Mouse (Mus musculus) embryo, embryonic 11 days (tissue): ENCODE measurements around the gene Mllt10.
"Not testable (repeated sequence)": the region's sequence is repeated elsewhere in the genome, so short reads cannot be mapped to it uniquely, and the experiment has no call there.

ENCODE experiments used
- DNase-seq: peaks from one replicate; pipeline ENCODE4 v3.0.0-alpha.2; 2015

Mllt10 gene

DNA sequence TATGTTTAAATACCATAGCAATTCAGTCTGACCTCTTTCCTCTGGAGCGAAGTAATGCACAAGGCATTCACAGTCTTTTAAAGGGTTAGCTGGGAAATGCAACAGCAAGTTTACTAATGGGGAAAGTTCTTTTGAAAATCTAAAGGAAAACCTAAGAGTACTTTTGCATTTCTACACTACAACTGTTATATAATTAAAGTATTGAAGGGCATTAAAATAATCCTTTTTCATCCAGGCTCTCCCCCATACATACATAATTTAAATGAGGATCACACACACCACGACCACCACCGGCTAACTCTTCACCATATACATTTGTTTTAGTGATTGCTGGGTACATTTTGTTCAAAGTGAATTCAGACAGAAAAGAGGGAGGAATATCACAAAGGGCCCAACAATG lies 2.5 kb upstream of the Mllt10 start:
- DNase-seq: peak; percentile 37

- peak; percentile 57 for DNase-seq
Observed at GRCm38 (mm10) chr2:18053243-18053950, 1.6 kb upstream of the Mllt10 start.

DNA sequence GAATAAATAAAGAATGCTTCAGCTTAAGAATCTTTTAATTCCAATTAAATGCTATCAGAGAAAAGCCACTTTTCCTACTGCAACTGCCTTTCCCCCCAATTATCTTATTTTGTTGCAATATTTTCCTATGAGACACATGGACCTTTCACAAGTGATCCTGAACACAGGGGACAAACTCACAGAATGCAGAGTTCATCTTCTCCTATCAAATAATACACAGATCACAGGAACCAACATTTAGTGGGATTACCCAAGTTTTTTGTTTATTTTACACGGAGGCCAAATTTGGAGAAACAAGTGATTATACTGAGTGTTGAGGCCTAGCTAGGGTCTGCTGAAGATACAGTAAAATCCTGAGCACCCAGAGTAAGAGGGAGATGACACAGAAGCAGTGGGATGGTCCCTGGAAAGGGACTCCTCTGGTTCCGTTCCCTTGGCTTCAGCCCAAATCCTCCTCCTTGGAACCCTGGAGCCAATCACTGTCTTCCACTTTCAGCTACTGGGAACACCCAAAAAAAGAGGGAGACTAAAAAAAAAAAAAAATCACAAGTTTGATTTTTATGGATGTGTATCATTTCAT lies 996 bp upstream of the Mllt10 start:
- peak; percentile 41 for DNase-seq

- DNase-seq: peak; percentile 99
Observed at GRCm38 (mm10) chr2:18055929-18056785, 1.1 kb downstream of the Mllt10 start.

DNA sequence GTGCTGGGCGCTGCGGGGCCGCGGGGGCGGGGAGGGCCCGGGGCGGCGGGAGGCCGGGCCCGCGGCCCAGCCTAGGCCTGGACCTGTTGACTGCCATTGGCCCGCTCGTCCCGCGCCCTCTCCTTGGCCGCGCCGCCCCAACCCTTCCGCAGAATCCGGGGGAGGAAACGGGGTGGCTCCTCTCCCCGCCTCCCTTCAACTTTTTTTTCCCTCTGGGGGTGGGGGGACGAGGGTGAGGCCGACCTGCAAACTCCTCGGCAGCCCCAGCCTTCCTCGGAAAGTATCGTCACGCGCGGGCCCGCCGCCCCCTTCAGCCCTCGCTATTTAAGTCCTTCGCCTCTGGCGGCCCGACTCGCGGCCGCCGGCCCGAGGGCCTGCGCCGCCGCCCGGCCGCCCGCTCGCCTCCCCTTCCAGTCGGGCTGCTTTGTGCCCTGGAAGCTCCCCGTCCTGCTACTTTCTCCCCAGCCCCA lies 1.8 kb downstream of the Mllt10 start:
- peak; percentile 96 for DNase-seq

DNA sequence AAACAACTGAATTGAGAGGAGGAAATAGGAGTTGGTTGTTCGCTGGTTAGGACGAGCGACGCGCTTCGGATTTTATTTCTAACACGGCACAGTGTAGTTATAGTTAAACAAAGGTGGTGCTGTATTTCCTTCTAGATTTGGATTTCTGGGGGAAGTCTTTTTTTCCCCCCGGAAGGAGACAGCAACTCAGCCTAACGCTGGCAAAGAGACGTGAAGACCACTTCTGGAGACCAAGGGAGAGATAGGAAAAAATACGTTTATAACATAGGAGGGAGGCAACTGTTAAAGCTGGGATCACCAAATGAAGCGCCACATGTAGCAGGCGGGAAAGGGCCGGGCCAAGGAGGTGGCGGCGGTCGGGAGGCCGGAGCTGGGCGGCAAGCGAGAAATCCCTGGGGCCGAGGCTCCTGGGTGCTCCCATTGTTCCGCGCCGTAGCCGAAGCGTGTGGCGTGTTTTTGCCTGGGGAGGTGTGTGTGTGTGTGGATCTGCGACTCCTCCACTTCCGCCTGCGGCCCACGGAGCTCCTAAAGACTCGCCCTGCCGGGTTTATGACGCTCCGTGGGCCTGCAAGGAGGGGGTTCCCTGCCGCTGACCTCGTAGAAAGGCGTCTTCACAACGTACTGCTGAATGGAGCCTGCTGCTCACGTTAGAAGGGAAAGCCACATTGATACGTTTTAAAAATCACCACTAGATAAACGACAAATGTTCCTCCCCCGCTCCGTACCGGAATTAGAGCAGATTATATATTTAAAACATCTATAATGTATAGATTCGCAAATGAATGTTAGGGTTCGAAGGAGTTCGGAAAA lies 2.5 kb downstream of the Mllt10 start:
- peak; percentile 73 for DNase-seq

- peak; percentile 49 for DNase-seq
Observed at GRCm38 (mm10) chr2:18058146-18058708, 3.2 kb downstream of the Mllt10 start.

GRCm38 (mm10) chr2:18059063-18059462 lies 4.0 kb downstream of the Mllt10 start:
- DNase-seq: peak; percentile 34

GRCm38 (mm10) chr2:18059891-18060290 lies 4.9 kb downstream of the Mllt10 start:
- peak; percentile 27 for DNase-seq

DNA sequence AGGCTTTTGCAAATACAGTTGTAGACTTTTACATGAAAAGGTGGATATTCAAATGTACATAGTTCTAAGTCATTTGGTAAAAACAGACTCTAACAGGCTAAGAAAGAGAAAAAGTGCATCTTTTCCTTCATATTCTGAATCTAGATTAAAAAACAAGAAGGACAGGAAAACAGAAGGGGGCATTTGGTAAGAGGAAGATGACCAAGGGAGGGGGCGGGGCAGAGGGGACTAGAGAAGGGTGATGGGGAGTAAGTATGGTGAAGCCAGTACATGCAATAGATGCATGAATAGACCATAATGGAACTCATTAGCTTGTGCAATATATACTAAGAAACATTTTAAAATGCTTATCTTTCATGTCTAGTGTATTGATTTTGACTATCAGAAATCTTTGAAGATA lies 5.4 kb downstream of the Mllt10 start:
- peak; percentile 50 for DNase-seq

GRCm38 (mm10) chr2:18063763-18064251 lies 8.8 kb downstream of the Mllt10 start:
- DNase-seq: no peak

DNA sequence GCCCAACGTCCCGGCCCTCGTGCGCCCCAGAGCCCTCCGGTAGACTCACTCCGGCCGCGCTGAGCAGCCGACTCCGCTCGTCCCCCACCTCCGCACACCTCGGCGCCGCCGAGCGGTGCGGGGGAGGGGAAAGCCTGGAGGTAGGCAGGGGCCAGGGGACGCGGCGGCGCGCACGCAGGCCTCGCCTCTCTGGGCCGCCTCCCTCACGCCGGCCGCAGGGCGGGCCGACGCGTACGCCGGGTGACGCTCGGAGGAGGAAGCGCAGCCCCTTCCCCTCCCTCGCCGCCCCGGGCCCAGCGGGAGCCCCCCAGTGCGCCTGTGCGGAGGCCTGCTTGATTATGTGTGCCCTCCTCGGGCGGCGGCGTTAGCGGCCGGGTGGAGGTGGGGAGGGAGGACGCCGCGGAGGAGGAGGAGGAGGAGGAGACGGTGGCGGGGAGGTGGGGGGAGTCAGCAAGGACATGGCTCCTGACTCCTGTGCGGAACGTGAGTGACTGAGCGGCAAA lies 9.4 kb downstream of the Mllt10 start:
- peak; percentile 97 for DNase-seq

DNA sequence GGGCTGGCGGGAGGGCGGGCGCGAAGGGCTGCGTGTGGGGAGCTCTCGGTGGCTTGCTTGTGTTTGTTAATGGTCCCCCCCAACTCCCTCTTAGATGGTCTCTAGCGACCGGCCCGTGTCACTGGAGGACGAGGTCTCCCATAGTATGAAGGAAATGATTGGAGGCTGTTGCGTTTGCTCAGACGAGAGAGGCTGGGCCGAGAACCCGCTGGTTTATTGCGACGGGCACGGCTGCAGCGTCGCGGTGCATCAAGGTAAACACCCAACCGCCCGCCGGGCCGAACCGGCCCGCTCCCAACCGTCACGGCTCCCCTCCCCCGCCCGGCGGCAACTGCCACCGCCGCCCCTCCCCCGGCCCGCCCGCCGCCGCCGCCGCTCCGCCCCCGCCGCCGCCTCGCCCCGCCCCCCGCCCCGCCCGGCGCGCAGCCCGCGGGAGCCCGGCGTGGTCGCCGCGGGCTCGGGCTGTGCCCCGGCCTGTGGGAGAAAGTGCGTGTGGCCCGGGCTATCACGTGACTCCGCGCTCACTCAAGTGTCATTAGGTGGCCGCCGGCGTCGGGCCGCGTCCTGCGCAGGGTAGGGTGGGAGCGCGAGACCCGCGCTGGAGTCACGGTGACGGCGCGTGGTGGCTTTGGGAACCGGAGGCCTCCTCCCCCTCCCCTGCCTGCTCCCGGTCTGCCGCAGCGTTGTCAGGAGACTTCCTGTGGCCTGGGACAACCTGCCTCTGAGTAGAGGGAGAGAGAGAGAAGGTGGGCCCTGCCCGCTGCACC lies 10.1 kb downstream of the Mllt10 start:
- peak; percentile 86 for DNase-seq

DNA sequence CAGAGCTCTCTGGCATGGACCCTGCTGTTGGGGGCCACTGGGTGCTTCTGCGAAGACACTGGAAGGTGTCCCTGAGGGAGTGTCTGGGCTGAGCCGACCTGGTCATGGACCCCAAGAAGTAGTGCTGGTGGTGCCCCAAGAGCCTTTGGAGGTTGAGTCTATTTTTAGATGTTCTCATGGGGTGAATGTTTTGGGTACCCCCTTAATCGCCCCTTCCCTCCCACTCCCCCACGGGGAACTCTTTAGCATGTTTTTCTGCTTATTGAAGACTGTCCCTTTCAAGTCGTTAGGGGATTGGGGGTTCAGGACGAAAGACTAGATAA lies 10.6 kb downstream of the Mllt10 start:
- no peak for DNase-seq

DNA sequence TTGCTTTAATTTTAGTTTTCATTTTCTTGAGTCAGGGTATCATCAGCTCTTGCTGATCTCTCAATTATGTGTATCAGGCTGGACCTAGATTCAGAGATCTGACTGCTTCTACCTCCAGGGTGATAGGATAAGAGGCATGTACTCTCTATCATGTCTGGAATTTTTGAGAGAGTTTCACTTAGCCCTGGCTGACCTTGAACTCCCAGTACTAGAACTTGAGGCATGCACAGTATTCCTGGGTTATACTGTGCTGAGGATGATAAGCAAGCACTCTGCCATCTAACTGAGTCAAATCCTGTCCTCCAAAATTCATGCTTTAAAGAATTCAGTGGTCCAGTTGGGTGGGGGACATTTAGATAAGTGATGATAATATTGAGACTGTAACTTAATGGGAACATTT lies 11.4 kb downstream of the Mllt10 start:
- DNase-seq: no peak

GRCm38 (mm10) chr2:18068071-18068796 lies 13.2 kb downstream of the Mllt10 start:
- no peak for DNase-seq

DNA sequence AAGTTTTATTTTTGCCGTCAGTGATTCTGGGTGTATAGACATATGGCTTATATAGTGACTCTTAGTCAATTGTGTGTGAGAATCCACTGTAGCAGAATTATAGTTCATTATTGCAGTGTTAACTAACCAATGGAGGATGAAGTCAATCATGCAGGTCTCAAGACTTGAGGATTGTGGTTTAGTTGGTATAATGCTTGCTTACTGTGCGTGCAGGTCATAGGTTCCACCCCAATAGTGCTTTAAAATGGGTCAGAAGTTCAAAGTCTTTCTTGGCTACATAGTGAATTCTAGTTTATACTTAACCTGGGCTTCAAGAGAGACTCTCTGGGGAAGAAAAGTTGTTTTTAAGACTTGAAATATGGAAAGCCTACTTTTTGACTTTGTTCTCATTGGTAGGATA lies 16.9 kb downstream of the Mllt10 start:
- no peak for DNase-seq

DNA sequence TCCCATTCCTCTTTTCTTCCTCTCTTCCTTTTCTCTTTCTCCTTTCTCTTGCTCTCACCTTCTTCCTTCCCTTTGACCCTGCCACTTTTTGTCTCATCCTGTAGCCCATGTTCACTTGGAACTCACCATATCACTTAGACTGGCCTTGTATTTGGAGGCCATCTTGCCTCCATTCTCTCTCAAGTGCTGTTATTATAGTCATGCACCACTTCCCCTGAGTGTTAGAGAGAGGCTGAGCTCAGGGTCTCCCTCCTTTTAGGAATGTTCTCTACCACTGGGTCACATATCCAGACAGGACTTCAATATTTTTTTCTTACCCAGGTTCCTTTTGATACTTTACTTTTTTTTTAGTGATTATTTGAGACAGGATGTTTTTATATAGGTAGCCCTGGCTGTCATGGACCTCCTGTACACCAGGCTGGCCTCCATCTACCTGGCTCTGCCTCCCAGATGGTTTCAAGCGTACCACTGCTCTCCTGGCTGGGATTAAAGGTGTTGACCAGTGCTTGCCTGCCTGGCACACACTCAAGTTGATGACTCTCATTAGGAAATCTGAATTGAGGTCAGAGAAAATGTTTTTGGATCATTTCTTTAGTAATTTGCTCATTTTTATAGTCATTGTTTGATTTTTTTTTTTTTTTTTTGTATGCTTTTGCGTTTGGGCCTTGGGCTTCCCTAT lies 25.3 kb downstream of the Mllt10 start:
- DNase-seq: no peak

GRCm38 (mm10) chr2:18087695-18088094 lies 32.7 kb downstream of the Mllt10 start:
- not testable (repeated sequence) for DNase-seq

DNA sequence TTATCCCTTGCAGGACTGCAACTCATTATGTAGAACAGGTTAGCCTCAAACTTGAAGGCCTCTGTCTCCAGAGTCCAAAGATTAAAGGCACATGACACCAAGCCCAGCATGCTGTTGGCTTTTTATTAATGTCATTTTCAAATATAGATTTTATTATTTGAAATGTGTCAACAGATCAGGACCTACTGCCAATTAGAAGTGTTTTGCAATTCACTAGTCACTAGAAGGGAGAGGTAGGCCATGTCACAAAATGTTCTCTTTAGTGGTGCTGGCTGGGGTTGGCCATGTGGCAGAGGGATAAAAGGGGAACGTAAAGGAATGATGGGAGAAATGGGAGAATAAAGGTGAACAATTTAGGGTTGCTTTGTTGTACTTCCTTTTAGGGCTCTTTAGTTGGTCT lies 38.8 kb downstream of the Mllt10 start:
- DNase-seq: no peak
